Mouse (Mus musculus) heart, adult 2 months (tissue): ENCODE data around the gene Olfr209. TPM values are rescaled to one million over a fixed set of nuclear protein-coding genes. Genes with fewer than 3 reads are reported as not detected.
A peak's percentile ranks its signal among the peaks of the same experiment; 100 is the strongest.
"Not testable (repeated sequence)": the region's sequence is repeated elsewhere in the genome, so short reads cannot be mapped to it uniquely, and the experiment has no call there.

ENCODE experiments used
- DNase-seq, 2 experiments: peaks; one replicate each; pipeline ENCODE4 v3.0.0; 2021
- H3K27ac ChIP-seq: fragments of 200-600 bp; 2 replicates; pipeline ENCODE4 v1.8.1; 2022
- H3K27me3 ChIP-seq: fragments of 200-500 bp; 2 replicates; pipeline ENCODE4 v1.6.1; 2012; ENCODE audit warnings: mild to moderate bottlenecking, low read length, inconsistent platforms, mixed read lengths; ENCODE audit not compliant: control insufficient read depth, insufficient read depth
- H3K36me3 ChIP-seq: fragments of 200-500 bp; 2 replicates; pipeline ENCODE4 v1.6.1; 2012; ENCODE audit warnings: low read length, inconsistent platforms; ENCODE audit not compliant: control insufficient read depth, insufficient read depth
- H3K4me1 ChIP-seq: fragments of 200-500 bp; 2 replicates; pipeline ENCODE4 v1.6.1; 2011; ENCODE audit warnings: low read length; ENCODE audit not compliant: control insufficient read depth, insufficient read depth
- H3K4me3 ChIP-seq: fragments of 200-600 bp; 2 replicates; pipeline ENCODE4 v1.8.1; 2022
- H3K79me2 ChIP-seq: fragments of 200-500 bp; replicated peaks from 2 replicates; pipeline ENCODE4 v1.6.1; 2012; ENCODE audit warnings: mild to moderate bottlenecking, inconsistent platforms, low read length, moderate library complexity, mixed read lengths; ENCODE audit not compliant: control insufficient read depth, insufficient read depth
- H3K9ac ChIP-seq: fragments of 200-500 bp; 2 replicates; pipeline ENCODE4 v1.6.1; 2012; ENCODE audit warnings: low read depth, mild to moderate bottlenecking, control low read depth, inconsistent platforms, low read length, mixed read lengths
- CTCF ChIP-seq: fragments of 200-600 bp; IDR thresholded peaks from 2 replicates; pipeline ENCODE4 v1.8.1; 2022; ENCODE audit warnings: antibody characterized with exemption, mild to moderate bottlenecking, moderate library complexity
- EP300 ChIP-seq: fragments of 200-500 bp; IDR thresholded peaks from 2 replicates; pipeline ENCODE4 v1.6.1; 2011; ENCODE audit warnings: low read depth, low read length, control low read depth; ENCODE audit not compliant: insufficient read depth
- POLR2A ChIP-seq: fragments of 200-500 bp; IDR thresholded peaks from 2 replicates; pipeline ENCODE4 v1.6.1; 2011; ENCODE audit warnings: mild to moderate bottlenecking, low read depth, low read length, control low read depth; ENCODE audit not compliant: insufficient read depth
- WGBS: fragments of 180-500 bp; shearing (Covaris S2); methylation state at CpG from one replicate; pipeline ENCODE4 v1.1.7; 2018; 5-methylcytosine and 5-hydroxymethylcytosine counted together
- intact Hi-C: fragments of 180-260 bp; cut with DNase I; formaldehyde crosslinking; loops from one replicate; pipeline ENCODE4 v1.15.1; 2025
- polyA plus RNA-seq: library from polyadenylated mRNA; depleted of rRNA; stranded (reverse); fragments of >200 nt; gene quantifications from 2 replicates; pipeline ENCODE4 v1.2.3, GENCODE M21; 2012
- total RNA-seq, 2 experiments: library from RNA; stranded (reverse); gene quantifications; 2 replicates each; pipeline ENCODE4 v1.2.3; 2021

Olfr209 gene
- total and polyA plus RNA-seq, 3 experiments: not detected

GRCm38 (mm10) chr16:59403684-59404083, 39.9 kb upstream of the Olfr209 start:
- H3K4me3 ChIP-seq: no peak overlapping the region
- no peak for DNase-seq
- no peaks in the 10 kb centered on the region for H3K4me1 ChIP-seq
- H3K36me3 ChIP-seq: no peaks in the 10 kb centered on the region
- no peak overlapping the region for H3K27ac ChIP-seq
- H3K27me3 ChIP-seq: no peaks in the 10 kb centered on the region
- H3K79me2 ChIP-seq: no peaks in the 10 kb centered on the region
- intact Hi-C loops: loop anchor here (10.0 kb wide), 1 partner anchor 779 kb away; no protein-coding TSS in a partner anchor
- TF ChIP-seq POLR2A (no peak), CTCF (peak; percentile 68)
- no peak overlapping the region for H3K9ac ChIP-seq
- 10% methylated on average over 4 of the region's 4 CpGs for WGBS

DNA sequence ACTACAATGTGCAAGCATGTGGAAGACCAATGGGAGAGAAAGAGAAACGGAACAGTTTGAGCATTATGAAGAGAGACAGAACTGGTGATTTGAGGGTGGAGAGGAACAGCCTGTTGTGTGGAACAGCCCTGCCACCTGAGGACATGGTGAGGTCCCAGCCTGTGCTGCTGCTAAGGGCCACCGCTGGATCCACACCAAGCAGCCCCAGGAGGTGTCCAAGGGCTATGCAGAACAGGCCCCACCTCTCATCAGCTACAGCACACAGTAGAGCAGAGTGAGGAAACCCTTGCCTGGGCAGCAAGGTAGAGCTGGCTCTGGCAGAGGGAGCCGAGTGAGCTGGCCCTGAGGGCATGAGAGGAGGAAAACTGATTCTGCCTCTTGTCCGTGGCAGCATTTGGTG, 38.2 kb upstream of the Olfr209 start:
- H3K79me2 ChIP-seq: no peaks in the 10 kb centered on the region
- H3K9ac ChIP-seq: no peak overlapping the region
- intact Hi-C loops: loop anchor here (10.0 kb wide), 1 partner anchor 777 kb away; no protein-coding TSS in a partner anchor
- no peak overlapping the region for H3K4me3 ChIP-seq
- no peaks in the 10 kb centered on the region for H3K4me1 ChIP-seq
- WGBS: 80% methylated on average over 4 of the region's 4 CpGs
- H3K27ac ChIP-seq: no peak overlapping the region
- H3K27me3 ChIP-seq: no peaks in the 10 kb centered on the region
- H3K36me3 ChIP-seq: no peaks in the 10 kb centered on the region
- DNase-seq: no peak
- TF ChIP-seq CTCF (no peak), POLR2A (no peak), EP300 (no peak)

DNA sequence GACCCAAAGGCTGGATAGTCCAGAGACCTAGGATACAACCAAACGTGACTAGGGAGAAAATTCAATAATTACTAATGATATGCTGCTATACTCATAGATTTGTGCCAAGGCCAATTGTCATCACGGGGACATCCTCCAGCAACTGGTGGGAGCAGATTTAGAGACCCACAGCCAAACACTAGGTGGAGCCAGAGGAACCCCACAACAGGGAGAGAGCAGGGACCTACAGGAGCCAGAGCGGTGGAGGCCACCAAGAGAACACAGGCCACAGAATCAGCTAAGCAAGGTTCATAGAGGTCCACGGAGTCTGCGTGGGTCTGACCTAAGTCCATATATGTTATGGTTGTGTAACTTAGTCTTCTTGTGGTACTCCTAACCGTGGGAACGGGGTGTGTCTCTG, 37.3 kb upstream of the Olfr209 start:
- Histone ChIP-seq H3K79me2 (no peaks in the 10 kb centered on the region), H3K27ac (no peak overlapping the region), H3K4me3 (no peak overlapping the region), H3K36me3 (no peaks in the 10 kb centered on the region), H3K4me1 (no peaks in the 10 kb centered on the region), H3K27me3 (no peaks in the 10 kb centered on the region), H3K9ac (no peak overlapping the region)
- DNase-seq: no peak
- TF ChIP-seq EP300 (no peak), POLR2A (no peak), CTCF (no peak)
- intact Hi-C loops: loop anchor here (10.0 kb wide), 1 partner anchor 776 kb away; no protein-coding TSS in a partner anchor
- WGBS: 68% methylated on average over 7 of the region's 7 CpGs

- WGBS: 43% methylated on average over 3 of the region's 3 CpGs
- no peaks in the 10 kb centered on the region for H3K36me3 ChIP-seq
- intact Hi-C loops: no loop called here
- no peak overlapping the region for H3K9ac ChIP-seq
- H3K79me2 ChIP-seq: no peaks in the 10 kb centered on the region
- no peaks in the 10 kb centered on the region for H3K27me3 ChIP-seq
- TF ChIP-seq EP300 (no peak), POLR2A (no peak), CTCF (no peak)
- no peak for DNase-seq
- H3K4me3 ChIP-seq: no peak overlapping the region
- H3K4me1 ChIP-seq: no peaks in the 10 kb centered on the region
- H3K27ac ChIP-seq: no peak overlapping the region
Observed at GRCm38 (mm10) chr16:59393300-59393699, 29.5 kb upstream of the Olfr209 start.

DNA sequence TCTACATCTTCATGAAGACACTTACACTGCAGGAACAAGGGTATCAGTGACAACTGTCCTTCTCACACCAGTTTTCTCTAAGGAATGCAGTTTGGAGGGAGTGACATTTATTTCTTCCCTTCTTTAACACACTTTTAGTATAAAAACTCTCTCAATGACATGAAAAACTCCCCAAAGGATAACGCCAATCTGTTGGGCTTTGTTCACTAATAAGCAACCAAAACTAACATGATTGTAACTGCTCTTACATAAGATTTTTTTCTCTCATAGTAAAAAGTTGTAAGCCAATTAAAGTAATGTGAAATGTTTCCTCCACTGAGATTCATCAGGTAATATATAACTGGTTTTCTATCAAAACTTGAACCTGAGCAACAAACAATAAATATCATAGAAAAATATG, 14.6 kb downstream of the Olfr209 start, which contains the start of gene Olfr206:
Olfr206 (minus strand) TSS at position 101 of the 400 bp plus-strand sequence.
- no peaks in the 10 kb centered on the region for H3K4me1 ChIP-seq
- TF ChIP-seq EP300: no peak
- TF ChIP-seq CTCF: no peak
- TF ChIP-seq POLR2A: no peak
- 62% methylated on average over 1 of the region's 1 CpGs for WGBS
- intact Hi-C loops: no loop called here
- DNase-seq: no peak
- H3K9ac ChIP-seq: no peak within 1 kb of the TSS
- H3K36me3 ChIP-seq: no peaks in the 10 kb centered on the region
- no peak within 1 kb of the TSS for H3K27ac ChIP-seq
- H3K79me2 ChIP-seq: no peaks in the 10 kb centered on the region
- no peaks in the 10 kb centered on the region for H3K27me3 ChIP-seq
- H3K4me3 ChIP-seq: no peak within 1 kb of the TSS

DNA sequence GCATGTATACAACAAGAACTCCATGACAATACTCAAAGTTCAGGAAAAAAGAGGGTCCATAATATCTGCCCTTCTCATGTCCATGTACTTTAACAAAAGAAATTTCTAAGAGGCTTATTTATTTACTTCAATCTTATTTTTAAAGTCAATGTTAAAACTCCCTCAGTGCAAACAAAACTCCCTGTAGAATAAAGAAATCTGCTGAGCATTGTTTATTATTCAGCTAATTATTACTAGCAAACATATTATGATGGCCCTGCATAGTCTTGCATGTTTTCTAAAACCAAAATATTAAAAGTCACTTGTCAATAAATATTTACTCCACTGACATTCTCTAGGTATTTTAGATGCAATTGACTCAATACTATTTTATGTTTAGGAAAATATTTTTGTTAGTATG, 32.8 kb downstream of the Olfr209 start, which contains the start of gene Olfr205:
Olfr205 (minus strand) TSS at position 101 of the 400 bp plus-strand sequence.
- Histone ChIP-seq H3K27ac (no peak within 1 kb of the TSS), H3K27me3 (no peaks in the 10 kb centered on the region), H3K9ac (no peak within 1 kb of the TSS), H3K79me2 (no peaks in the 10 kb centered on the region), H3K4me1 (no peaks in the 10 kb centered on the region), H3K36me3 (no peaks in the 10 kb centered on the region), H3K4me3 (no peak within 1 kb of the TSS)
- no peak for DNase-seq
- TF ChIP-seq EP300: no peak
- intact Hi-C loops: no loop called here

DNA sequence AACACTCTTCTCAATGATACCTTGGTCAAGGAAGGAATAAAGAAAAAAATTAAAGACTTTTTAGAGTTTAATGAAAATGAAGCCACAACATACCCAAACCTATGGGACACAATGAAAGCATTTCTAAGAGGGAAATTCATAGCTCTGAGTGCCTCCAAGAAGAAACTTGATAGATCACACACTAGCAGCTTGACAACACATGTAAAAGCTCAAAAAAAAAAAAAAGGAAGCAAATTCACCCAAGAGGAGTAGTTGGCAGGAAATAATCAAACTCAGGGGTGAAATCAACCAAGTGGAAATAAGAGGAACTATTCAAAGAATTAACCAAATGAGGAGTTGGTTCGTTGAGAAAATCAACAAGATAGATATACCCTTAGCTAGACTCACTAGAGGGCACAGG, 40.5 kb downstream of the Olfr209 start:
- intact Hi-C loops, H3K9ac ChIP-seq, H3K27ac ChIP-seq, H3K27me3 ChIP-seq, H3K79me2 ChIP-seq, H3K36me3 ChIP-seq, H3K4me1 ChIP-seq, H3K4me3 ChIP-seq, DNase-seq: not testable (repeated sequence)
- 35% methylated on average over 1 of the region's 1 CpGs for WGBS
